Mouse (Mus musculus): Measurements from ENCODE around the gene Gm29094. TPM values are rescaled to one million over a fixed set of nuclear protein-coding genes. Genes with fewer than 3 reads are reported as not detected.

The Gm29094 gene
- 10 to 100 TPM in 1 of 2 experiments, 1 to 10 TPM in 1; 7.6 to 10.9 TPM for total RNA-seq (2023)

GRCm38 (mm10) chr9:89198969-89199416 is at the start of gene Gm29094, which contains the start of gene Bcl2a1b:
Gene Gm29094 (plus strand): TSS chr9:89199379.
Gene Bcl2a1b (plus strand): TSS chr9:89199209.

GRCm38 (mm10) chr9:89210353-89211064 is 11.3 kb downstream of the Gm29094 start, which contains the start of gene Mthfs:
Gene Mthfs (plus strand): TSS chr9:89210676.

Other genes with a start within 250 kb of the Gm29094 start
- 10 to 100 TPM; 42.0 to 45.2 TPM for gene Bcl2a1a, start 242.5 kb upstream of the Gm29094 start, total RNA-seq (2023)
- not detected for gene Trim43b, start 106.5 kb upstream of the Gm29094 start, total RNA-seq (2023)
- 10 to 100 TPM; 77.6 to 96.3 TPM for gene Bcl2a1b, start 170 bp upstream of the Gm29094 start, total RNA-seq (2023)
- gene Mthfs, start 11.3 kb downstream of the Gm29094 start, total RNA-seq (2023): 10 to 100 TPM; 57.5 to 70.7 TPM

Data from B cell, adult 67 days (primary cell).